Comparison of ENCODE assay signal across 9 mouse cellular contexts in genomic region chr16:95983601-95984000, GRCm38 (mm10). TPM values are rescaled to one million over a fixed set of nuclear protein-coding genes. Genes with fewer than 3 reads are reported as not detected.
A peak's percentile ranks its signal among the peaks of the same experiment; 100 is the strongest.
DNase-seq lines count a peak whose midpoint lies in the region; ATAC-seq and TF ChIP-seq lines count a peak whose summit lies in the region.
"Had no signal": no experiment of that assay in that cellular context is flagged by ENCODE, and none has a peak within 500 bp of the region (broad histone marks: within the 10 kb centered on the region; RNA-seq: fewer than 3 reads in every experiment).

No protein-coding gene starts in this region.

- TF ChIP-seq CTCF in layer of hippocampus, adult 2 months (conservative IDR thresholded peaks at IDR 0.05): peak; percentile 64
- peak; percentile 45; the same call in 1 of the 2 replicates for TF ChIP-seq CTCF in small intestine, adult 2 months (IDR thresholded peaks at IDR 0.05; ENCODE audit: extremely low read depth, insufficient read length, insufficient replicate concordance, low read depth, low read length)

- no peak for ATAC-seq in midbrain, embryonic 16.5 days

- H3K9ac ChIP-seq in midbrain, embryonic 16.5 days (ENCODE audit: low read depth, low read length): no peak overlapping the region
- H3K9ac ChIP-seq: neural tube, embryonic 12.5 days had no signal

- H3K4me2 ChIP-seq in midbrain, embryonic 16.5 days (ENCODE audit: low read length): no peak overlapping the region
- H3K4me2 ChIP-seq: neural tube, embryonic 12.5 days had no signal

- 63% methylated on average over 7 of the region's 7 CpGs for WGBS in small intestine, adult 2 months
- 87% methylated on average over 7 of the region's 7 CpGs for WGBS in midbrain, embryonic 16.5 days

- H3K4me1 ChIP-seq in small intestine, adult 2 months (ENCODE audit: control insufficient read depth, insufficient read depth, insufficient read length, low read length): no peaks in the 10 kb centered on the region
- no peaks in the 10 kb centered on the region for H3K4me1 ChIP-seq in midbrain, embryonic 16.5 days (ENCODE audit: control insufficient read depth, insufficient read depth, low read length)
- H3K4me1 ChIP-seq: neural tube, embryonic 12.5 days had no signal

- no peaks in the 10 kb centered on the region for H3K27me3 ChIP-seq in small intestine, adult 2 months (ENCODE audit: control insufficient read depth, insufficient read depth, low read length)
- no peaks in the 10 kb centered on the region for H3K27me3 ChIP-seq in midbrain, embryonic 16.5 days (ENCODE audit: control insufficient read depth, insufficient read depth, low read depth, low read length)
- H3K27me3 ChIP-seq: neural tube, embryonic 12.5 days had no signal

- H3K36me3 ChIP-seq in small intestine, adult 2 months (ENCODE audit: control insufficient read depth, insufficient read depth, low read length): peaks cover 18% of the 10 kb centered on the region; the same call in 1 of the 2 replicates
- H3K36me3 ChIP-seq in midbrain, embryonic 16.5 days (ENCODE audit: control insufficient read depth, insufficient read depth, low read length): peaks cover 21% of the 10 kb centered on the region; the same call in 1 of the 2 replicates

- H3K4me3 ChIP-seq in layer of hippocampus, adult 2 months: no peak overlapping the region
- no peak overlapping the region for H3K4me3 ChIP-seq in small intestine, adult 2 months (ENCODE audit: low read depth, low read length)
- H3K4me3 ChIP-seq in midbrain, embryonic 16.5 days (ENCODE audit: low read depth, low read length): no peak overlapping the region
- H3K4me3 ChIP-seq: neural tube, embryonic 12.5 days had no signal

- H3K9me3 ChIP-seq in midbrain, embryonic 16.5 days (replicated peaks; ENCODE audit: control insufficient read depth, low read length, poor library complexity, severe bottlenecking): no peaks in the 10 kb centered on the region
- H3K9me3 ChIP-seq: neural tube, embryonic 12.5 days had no signal

- H3K27ac ChIP-seq in layer of hippocampus, adult 2 months: no peak overlapping the region
- no peak overlapping the region for H3K27ac ChIP-seq in small intestine, adult 2 months (ENCODE audit: insufficient read depth, low read depth, low read length)
- H3K27ac ChIP-seq in midbrain, embryonic 16.5 days (ENCODE audit: low read length): no peak overlapping the region
- H3K27ac ChIP-seq: neural tube, embryonic 12.5 days had no signal

- no peak for TF ChIP-seq POLR2A in small intestine, adult 2 months (IDR thresholded peaks at IDR 0.05; ENCODE audit: low read depth, low read length)

- no peak for DNase-seq in layer of hippocampus, adult 2 months (ENCODE audit: low spot score in 2 of 2)
- no peak for DNase-seq in layer of hippocampus, postnatal 10 days (ENCODE audit: low spot score in 2 of 2)
- DNase-seq in ES-CJ7 (ENCODE audit: low read depth, low spot score): peak; percentile 67
- peak; percentile 31 for DNase-seq in embryo, embryonic 10.5 days (ENCODE audit: low spot score)
- no peak for DNase-seq in right cerebral cortex, postnatal 25 days
- DNase-seq in cerebellum, adult 9-10 months: no peak

RNA-seq across cellular contexts. Expression of gene Psmg1, which starts 7.2 kb away (rescaled TPM):
- 10 to 100 TPM; 13.7 to 15.6 TPM for total RNA-seq in layer of hippocampus, adult 2 months (2021)
- total RNA-seq in layer of hippocampus, postnatal 10 days (2021): 10 to 100 TPM; 20.1 to 23.3 TPM
- polyA plus RNA-seq in small intestine, adult 2 months (2012; rRNA removed): 3.8 and 4.4 TPM in 2 replicates
- polyA plus RNA-seq in midbrain, embryonic 16.5 days (2015; fragmentation: Nextera tagmentation; extraction: Ambion mirVana): 61.6 and 68.3 TPM in 2 replicates

Comparison
In these comparisons a context has a peak if more than half of its experiments do, and no peak if none do; other contexts are left out.
1. DNase-seq: peak in ES-CJ7 (single experiment) and embryo, embryonic 10.5 days (single experiment); none in layer of hippocampus, adult 2 months (0 of 2), layer of hippocampus, postnatal 10 days (0 of 2), right cerebral cortex, postnatal 25 days (single experiment) and cerebellum, adult 9-10 months (single experiment).